Mouse (Mus musculus): Measurements from ENCODE around the gene Syt9.

GRCm38 (mm10) chr7:107362634-107363033 lies 7.9 kb upstream of the Syt9 start:
- TF ChIP-seq CTCF (IDR thresholded peaks at IDR 0.05; ENCODE audit: borderline replicate concordance, insufficient read depth, low read depth, low read length): no peak
- no peak for TF ChIP-seq POLR2A (IDR thresholded peaks at IDR 0.05; ENCODE audit: borderline replicate concordance, insufficient read depth, low read length)

All from cerebellum, adult 2 months (tissue).